Mouse (Mus musculus) hindlimb bud, embryonic 11.5 days (tissue): ENCODE data around the gene Pcif1.

Experiments
- DNase-seq: peaks from one replicate; pipeline ENCODE4 v3.0.0-alpha.2; 2012; ENCODE audit warnings: low read depth, low spot score; ENCODE audit errors: extremely low spot score

The Pcif1 gene

DNA sequence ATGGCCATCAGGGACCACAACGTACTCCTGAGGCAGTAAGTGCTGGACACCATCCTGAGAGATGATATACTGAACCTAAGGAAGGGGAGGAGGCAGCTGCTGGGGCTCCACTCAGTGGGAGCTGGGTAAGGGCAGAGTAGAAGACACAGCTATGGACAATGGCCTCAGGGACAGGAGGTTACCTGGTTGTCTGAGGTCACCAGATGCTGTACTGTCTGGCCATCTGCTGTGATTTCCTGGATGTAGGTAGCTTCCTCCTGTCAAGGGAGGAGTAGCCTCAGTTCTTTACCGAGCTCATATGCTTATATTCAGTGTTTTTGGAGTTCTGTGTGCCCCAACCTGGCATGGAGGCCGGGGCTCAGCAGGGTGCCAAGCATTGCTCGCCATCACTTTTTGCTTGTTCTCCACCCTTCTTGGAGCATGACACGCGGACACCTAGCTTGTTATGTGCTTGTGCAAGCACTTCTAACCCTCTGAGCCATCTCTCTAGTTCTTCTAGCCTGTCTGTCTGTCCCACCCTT, 13.7 kb downstream of the Pcif1 start:
- DNase-seq = no peak

DNA sequence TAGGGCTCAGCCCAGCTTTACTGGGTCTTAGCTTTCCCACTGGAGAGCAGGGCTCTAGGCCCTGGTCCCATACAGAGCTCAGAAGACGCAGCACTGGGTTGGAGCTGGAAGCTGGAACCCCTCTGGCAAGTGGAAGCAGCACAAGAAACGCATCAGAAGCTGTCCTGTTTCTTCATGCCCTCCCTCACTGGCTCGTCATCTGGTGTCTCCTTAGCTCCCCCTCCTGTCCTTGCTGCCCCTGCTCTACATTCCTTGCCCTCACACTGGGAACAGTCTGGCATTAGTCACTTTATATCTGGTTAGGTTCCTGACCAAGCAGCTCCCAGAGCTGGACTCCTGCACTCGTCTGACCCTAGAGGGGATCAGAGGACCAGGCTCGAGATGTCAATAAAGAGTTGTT, 14.9 kb downstream of the Pcif1 start:
- DNase-seq = no peak

DNA sequence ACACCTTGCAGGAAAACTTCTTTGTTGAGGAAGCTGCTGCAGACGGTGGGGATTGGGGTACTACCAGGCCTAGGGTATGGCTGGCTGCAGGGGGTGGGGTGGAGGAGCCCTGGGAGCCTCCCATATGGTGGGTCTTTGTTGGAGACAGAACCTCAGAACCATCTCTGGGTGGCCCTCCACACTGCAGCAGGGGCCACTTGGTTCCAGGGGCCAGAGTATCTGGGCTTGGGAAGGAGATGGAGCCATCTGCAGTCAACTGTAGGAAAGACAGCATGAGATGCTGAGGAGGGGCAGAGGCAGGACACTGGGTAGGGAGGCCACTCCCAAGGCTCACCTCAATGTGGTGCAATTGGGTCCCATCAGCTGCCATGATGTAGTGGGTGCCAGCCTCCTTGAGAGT, 15.5 kb downstream of the Pcif1 start:
- DNase-seq = no peak

DNA sequence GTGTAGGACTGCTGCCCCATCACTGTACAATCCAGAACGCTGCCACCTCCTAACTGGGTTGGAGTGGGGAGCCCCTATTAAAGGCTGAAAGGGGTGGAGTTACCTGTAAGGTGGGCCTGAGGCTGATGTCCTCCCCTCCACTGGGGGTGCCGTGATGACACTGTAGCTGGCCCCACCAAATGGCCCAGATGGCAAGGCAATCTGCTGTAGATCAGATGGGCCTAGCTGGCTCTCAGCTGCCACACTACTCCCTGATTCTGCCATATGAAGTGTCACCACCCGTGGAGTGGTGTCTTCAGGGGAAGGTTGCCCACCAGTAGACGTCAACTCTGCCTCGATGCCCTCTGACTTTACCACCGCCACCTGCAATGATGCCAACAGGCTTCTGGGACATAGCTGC, 16.8 kb downstream of the Pcif1 start:
- DNase-seq = no peak

DNA sequence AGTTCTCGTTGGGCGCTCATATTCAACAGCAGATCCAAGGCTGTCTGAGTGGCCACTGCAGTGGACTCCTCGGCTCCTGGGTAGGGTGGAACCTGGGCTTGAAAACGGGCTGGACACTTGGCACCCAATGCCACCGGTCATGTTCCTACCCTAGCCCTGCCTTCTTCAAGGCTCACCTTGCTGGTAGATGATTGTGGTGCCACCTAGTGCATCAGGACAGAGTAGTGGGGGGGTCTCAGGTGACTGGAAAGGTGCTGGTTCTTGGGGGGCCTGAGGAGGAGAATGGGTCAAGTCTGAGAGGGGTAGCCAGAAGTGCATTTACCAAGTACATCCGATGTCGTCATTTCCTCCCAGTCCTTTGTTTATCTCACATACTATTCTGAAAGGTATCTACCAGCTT, 18.9 kb downstream of the Pcif1 start:
- DNase-seq = no peak

DNA sequence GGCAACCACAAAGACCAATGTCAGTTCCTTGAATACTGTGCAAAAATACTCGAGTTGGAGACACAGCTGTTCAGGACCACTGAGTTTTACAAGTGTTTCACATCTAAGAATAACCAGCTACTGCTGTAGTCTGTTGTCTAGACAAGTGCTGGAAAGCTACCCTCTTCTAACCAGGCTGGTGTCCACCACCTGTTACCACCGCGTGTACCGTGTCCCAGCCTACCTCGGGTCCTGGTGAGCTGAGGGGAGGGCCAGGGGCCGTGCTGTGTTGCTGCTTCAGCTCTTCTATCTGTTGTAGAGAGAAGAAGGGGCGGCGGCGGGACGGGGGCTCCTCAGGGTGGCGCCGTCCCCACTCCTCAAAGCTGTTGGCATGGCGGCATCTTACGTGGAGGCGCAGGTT, 19.9 kb downstream of the Pcif1 start:
- DNase-seq = no peak

DNA sequence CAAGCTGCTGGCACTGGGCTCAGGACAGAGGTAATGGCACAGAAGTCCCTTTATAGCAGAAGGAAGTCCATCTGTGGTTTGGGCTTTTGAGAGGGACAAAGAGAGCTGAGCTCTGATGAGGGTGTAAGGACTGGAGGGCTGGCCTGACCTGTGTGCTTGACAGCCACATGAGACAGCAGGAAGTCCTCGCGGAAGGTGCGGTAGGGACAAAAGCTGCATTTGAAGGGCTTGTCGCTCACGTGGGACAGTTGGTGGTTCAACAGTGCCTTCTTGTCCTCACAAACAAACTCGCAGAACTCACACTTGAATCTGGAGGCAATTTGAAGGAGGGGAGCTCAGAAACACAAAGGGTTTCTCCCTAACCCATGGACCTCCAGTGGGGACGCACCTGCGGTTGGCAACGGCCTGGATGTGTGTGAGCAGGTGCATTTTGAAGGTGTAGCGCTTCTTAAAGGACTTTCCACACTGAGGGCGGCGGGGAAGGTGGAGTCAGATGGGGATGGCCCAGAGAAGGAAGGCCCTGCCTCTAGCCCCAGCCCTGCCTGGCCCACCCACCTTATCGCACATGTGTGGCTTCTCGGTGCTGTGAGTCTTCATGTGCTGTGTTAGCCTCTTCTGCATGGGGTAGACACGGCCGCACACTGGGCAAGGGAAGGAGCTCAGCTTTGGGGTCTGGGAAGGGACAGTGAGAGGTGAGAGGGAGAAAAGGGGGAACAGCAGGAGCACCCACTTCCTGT, 20.8 kb downstream of the Pcif1 start:
- no peak for DNase-seq

DNA sequence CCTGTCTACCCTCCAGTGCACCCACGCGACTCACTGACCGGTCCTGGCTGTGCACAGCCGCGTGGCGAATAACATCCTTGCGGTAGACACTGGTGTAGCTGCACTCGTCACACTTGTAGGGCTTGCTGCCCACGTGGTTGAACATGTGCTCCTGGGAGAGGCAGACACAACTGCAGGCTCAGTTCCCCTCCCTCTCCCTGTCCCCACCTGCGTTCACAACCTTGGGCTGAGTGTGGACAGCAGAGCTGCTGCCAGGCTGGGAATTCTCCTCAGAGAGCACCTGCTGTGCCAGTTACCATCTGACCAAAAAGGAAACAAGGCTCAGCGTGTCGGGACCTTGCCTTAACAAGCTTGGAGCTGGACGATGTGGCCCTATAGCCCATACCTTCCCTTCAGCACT, 22.3 kb downstream of the Pcif1 start:
- DNase-seq = no peak

DNA sequence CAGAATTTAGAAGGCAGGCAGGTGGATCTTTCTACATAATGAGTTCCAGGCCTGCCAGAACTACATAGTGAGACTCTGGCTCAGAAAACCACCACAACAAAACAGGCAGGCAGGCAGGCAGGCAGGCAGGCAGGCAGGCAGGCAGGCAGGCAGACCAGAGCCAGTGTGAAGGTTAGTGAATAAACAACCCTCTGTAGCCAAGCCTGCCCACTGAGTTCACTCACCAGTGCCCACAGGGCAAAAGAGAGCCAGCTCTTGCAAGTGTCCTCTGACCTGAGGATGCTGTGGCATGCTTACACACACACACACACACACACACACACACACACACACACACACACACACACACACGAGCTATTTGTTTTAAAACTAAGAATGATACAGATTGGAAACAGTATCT, 24.4 kb downstream of the Pcif1 start:
- DNase-seq = no peak

DNA sequence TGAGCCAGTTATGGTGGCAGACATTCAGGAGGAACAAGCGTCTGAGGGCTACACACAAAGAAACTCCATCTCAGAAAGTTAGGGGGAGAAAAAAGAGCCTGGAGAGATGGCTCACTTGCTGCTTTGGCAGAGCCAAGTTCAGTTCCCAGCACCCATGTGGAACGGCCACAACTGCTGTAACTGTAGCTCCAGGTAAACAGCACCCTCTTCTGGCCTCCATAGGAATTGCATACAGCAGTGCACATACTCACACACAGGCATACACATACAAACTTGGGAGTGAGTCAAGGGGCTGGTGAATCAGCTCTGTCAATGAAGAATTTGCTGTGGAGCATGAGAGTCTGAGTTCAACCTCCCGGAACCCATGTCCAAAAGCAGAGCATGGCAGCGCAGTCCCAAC, 27.0 kb downstream of the Pcif1 start:
- DNase-seq = no peak

DNA sequence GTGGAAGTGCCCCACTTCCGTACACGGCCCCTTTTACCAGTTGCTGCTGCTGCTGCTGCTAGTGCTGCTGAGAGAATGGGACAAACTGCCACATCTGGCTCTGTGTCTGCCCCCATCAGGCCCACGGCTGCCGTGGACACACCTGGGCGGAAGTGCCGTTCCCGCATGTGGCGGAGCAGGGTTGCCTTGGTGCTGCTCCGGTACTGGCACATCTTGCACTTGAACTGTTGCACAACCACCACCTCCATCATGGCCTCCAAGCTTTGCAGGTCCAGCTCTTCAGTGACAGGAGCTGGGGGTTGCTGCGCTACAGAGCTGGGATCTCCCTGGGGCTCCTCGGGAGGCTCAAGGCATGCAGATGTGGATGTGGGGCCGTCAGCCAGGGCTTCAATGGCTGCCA, 28.4 kb downstream of the Pcif1 start:
- no peak for DNase-seq

DNA sequence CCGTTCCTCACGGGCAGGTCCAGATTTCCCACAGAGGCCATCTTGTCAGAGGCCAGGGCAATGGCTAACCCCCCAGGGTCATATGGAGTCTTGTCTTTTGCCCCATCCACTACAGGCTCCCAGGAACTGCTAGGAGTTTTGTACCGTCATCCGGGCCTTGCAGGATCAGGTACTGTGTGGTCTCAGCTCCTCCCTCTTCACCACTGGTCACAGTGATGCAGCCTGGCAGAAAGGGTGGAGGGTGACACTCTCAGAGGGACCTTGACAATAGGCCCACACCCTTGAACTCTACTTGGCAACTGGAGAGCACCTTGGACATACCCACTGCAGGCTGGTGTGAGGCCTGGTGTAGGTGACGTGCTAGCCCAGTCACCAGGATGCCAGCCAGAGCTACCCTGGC, 28.9 kb downstream of the Pcif1 start:
- no peak for DNase-seq

DNA sequence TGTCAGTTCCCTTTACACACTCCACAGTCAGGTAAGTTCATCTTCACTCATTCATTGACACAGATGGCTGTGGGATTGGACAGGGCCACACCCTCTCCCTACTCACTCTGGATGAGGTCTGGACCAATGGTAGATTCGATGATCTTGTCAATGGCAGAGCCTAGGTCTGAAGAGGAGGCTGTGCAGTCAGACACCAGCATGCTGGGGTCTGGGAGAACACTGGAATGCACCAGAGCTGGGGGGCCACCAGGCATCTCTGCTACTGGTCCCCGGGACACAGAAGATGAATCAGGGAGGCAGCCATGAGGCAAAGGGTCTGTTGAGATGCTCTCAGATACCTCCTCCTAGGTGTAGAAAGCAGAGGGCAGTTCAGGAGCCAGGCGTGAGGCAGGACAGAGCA, 30.0 kb downstream of the Pcif1 start:
- DNase-seq = no peak

DNA sequence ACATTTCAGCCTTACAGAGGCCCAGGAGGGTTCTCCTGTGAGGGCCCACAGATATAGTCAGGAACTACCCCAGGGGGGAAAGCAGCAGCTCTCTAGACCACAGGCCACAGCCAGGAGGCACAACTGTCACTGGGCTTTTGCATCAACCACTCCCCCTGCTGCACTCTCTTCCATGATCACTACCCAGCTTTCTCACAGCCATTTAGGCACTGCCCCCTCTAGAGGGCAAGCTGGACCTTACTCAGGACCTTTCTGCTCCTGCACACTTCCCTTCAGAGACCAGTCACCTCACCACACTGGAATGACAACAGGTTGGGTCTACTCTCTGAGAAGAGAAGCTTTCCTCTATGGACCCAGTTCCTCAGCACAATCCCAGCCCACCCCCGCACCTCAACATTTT, 30.4 kb downstream of the Pcif1 start:
- peak; percentile 5 for DNase-seq

DNA sequence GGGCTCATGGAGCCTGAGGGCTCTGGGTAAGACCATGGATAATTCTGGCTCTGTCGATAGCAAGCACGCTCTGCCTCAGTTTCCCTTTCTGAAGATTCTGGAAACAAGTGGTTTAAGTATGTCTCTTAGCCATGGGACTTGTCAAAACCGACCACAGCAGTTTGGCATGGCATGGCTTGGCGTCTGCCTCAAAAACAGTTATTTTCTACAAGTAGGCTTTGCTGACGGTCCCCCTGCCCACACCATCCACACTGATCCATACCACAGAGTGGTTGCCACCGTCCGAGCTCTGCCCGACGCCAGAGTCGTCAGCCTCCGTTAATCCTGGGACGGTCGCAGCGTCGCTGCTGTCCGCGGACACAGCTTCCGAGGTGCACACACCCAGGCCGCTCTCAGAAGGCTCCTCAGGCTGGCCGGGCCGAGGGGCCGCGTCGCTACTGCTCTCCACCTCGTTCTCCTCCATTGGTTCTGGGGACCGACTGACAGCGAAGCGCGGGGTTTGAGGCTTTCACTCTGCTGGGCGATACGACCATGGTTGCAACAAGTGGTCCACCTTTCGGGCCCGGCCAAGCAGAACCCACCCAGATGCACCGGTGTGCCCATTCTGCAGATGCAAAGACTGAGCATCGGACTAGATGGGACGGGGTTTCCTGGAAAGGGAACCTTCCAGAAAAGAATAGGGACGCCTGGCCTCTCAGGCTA, 31.4 kb downstream of the Pcif1 start:
- DNase-seq = no peak

DNA sequence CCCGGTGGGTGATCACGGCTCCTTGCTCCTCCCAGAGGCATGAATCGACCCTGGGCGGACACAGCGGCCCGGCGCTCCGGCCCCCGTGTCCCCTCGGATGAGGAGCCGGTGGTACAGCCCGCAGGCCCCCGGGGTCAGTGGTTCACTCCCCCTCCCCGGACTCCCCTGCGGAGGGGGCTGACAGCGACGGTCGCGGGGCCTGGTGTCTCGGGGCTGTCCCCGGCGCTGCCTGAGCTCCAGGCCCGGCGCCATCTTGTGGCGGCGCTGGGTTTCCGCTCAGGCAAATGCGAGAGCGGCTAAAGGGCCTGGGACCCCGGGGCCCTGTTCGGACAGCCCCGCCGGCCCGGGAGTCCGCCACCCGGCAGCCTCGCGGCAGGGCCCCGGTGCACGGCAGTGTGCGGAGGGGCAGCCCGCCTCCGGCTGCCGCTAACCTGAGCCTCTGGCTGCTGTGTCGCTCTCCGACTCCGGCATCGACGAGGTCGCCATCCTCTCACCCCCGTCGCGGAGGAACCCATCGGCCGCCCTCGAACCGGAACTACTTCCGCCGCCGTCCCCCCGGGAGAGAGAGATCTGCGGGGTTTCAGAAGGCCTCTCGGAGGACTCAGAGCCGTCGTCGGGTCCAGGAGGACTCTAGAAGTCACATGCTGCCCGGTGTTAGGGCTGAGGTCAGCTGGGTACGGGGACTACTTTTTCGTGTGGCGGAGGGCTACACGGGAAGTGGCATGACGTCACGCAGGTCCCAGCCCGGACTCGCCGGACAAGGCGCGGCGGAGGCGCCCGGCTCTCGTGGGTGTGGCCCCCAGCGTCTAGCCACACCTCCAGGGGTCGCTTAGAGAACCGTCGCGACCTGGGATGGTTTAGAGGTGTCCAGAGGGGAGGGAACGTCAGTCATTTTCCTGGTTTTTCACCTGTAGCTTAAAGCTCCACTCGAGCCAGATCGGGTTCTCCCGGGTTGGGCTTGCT, 32.3 kb downstream of the Pcif1 start, which contains the start of gene Zfp335:
TSS of gene Zfp335 (minus strand) at position 672 of the 963 bp plus-strand sequence.
- peak; percentile 61 for DNase-seq

DNA sequence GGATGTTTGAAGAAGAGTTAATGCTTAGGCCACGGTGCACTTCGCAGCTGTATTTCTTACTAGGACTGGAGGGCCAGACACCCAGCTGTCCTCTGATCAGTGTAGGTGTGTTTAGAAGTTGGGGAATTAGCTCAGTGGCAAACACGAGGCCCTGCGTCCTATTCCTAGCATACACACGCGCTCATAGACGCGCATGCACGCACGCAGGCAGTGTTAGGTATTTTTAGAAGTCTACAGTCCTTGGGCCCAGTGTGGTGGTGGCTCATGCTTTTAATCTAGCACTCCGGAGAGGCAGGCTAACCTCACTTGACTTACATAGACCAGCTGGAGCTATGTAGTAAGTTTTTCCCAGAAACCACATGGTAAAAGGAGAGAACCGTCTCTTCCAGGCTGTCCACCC, 33.0 kb downstream of the Pcif1 start:
- DNase-seq = peak; percentile 10

DNA sequence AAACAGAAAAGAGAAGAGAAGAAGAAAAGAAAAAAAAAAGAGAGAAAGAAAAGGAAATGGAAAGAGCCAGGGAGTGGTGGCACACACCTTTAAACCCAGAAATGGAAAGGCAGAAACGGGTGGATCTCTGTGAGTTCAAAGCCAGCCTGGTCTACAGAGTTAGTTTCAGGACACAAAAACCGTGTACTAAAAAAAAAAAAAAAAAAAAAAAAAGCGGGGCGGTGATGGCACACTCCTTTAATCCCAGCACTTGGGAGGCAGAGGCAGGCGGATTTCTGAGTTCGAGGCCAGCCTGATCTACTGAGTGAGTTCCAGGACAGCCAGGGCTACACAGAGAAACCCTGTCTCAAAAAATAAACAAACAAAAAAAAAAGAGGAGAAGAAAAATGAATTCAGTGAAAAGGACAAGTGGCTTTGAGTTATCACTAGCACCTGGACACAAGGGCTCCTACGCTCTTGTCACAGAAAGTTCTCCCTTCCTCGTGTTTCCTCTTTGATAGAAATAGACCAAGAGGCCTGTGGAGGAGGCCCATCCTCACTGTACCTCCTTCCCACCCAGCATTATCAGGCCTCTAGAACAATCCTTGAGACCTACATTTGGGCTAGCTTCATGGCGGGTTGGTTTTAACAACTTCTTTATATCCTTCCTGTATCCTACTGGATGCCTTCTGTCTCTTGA, 33.8 kb downstream of the Pcif1 start:
- no peak for DNase-seq

DNA sequence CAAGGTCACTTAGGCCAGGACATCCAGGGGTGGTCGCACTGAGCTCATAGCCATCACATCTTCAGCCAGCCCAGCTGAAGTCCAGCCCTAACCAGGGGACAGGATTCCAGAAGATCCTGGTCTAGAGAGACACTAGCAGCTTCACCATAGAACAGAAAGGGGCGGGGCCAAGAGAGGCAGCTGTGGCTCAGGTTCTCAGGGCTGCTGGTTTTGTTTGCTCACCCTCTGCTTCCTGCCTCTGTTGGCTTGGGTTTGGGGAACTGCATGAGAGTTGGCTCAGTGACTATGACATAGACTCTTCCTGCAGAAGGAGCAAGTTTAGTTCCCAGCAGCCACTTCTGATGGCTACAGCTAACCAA, 34.3 kb downstream of the Pcif1 start:
- DNase-seq = no peak

DNA sequence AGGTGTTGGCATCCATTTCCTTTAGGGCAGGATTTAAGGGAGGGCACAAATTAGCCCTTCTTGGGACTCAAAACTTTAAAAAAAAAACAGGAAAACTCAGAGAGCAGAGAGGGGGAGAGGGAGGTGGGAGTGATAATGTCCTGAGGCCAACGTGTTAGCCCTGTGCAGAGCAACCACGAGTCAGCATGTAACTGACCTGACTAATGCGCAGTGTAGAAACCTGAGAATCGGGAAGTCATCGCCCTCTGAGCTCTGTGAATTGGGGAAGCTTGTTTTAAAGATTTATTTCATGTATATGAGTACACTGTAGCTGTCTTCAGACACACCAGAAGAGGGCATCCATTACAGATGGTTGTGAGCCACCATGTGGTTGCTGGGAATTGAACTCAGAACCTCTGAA, 37.7 kb downstream of the Pcif1 start:
- no peak for DNase-seq

DNA sequence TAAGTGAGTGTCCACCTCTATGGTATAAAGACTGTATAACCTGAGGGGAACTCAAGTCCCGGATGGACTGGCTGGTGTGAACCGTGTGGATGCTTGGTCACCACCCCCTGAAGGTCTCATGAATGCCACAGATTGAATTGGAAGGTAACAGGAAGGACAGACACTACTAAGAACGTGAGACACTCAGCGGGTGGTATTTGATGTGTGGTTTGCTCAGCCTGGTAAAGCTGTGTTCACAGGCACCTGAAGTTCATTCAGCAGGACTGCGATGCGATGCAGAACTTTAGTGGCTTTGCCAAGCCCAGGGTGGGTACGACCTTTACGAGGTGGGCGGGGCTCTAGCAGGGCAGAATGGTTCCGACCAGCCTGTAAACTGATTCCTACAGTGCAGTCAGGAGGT, 38.3 kb downstream of the Pcif1 start:
- no peak for DNase-seq
